In genomic region chr12:108686463-108686862, GRCm38 (mm10) we compare ENCODE assay signal across 11 mouse cellular contexts. TPM values are rescaled to one million over a fixed set of nuclear protein-coding genes. Genes with fewer than 3 reads are reported as not detected.
DNase-seq lines count a peak whose midpoint lies in the region; ATAC-seq lines count a peak whose summit lies in the region.
"Had no signal": no experiment of that assay in that cellular context is flagged by ENCODE, and none has a peak within 500 bp of the region (broad histone marks: within the 10 kb centered on the region; RNA-seq: fewer than 3 reads in every experiment).

No protein-coding gene starts in this region.

- H3K9me3 ChIP-seq in hindbrain, embryonic 13.5 days, result no peaks in the 10 kb centered on the region
- no peaks in the 10 kb centered on the region for H3K9me3 ChIP-seq in hindbrain, embryonic 12.5 days (replicated peaks)
- no peaks in the 10 kb centered on the region for H3K9me3 ChIP-seq in liver, embryonic 12.5 days (replicated peaks)
- H3K9me3 ChIP-seq: liver, embryonic 15.5 days; midbrain, embryonic 15.5 days had no signal

- peaks cover 69% of the 10 kb centered on the region for H3K36me3 ChIP-seq in hindbrain, embryonic 13.5 days
- H3K36me3 ChIP-seq in hindbrain, embryonic 12.5 days, result peaks cover 80% of the 10 kb centered on the region
- peaks cover 27% of the 10 kb centered on the region for H3K36me3 ChIP-seq in liver, embryonic 12.5 days
- H3K36me3 ChIP-seq: liver, embryonic 15.5 days had no signal

- H3K4me2 ChIP-seq in hindbrain, embryonic 13.5 days, result no peak overlapping the region
- no peak overlapping the region for H3K4me2 ChIP-seq in hindbrain, embryonic 12.5 days (replicated peaks)
- no peak overlapping the region for H3K4me2 ChIP-seq in liver, embryonic 12.5 days
- H3K4me2 ChIP-seq: liver, embryonic 15.5 days; midbrain, embryonic 15.5 days had no signal

- H3K27ac ChIP-seq in hindbrain, embryonic 13.5 days, result 0 out of 2 replicates have a peak overlapping the region, but pooled peaks have one; percentile 42
- H3K27ac ChIP-seq in hindbrain, embryonic 12.5 days, result no peak overlapping the region
- no peak overlapping the region for H3K27ac ChIP-seq in liver, embryonic 12.5 days
- H3K27ac ChIP-seq: liver, embryonic 15.5 days; midbrain, embryonic 15.5 days had no signal

- H3K4me3 ChIP-seq in hindbrain, embryonic 13.5 days, result no peak overlapping the region
- H3K4me3 ChIP-seq in hindbrain, embryonic 12.5 days, result no peak overlapping the region
- H3K4me3 ChIP-seq in liver, embryonic 12.5 days, result no peak overlapping the region
- H3K4me3 ChIP-seq: liver, embryonic 15.5 days; midbrain, embryonic 15.5 days had no signal

- H3K4me1 ChIP-seq in hindbrain, embryonic 13.5 days (replicated peaks), result no peaks in the 10 kb centered on the region
- H3K4me1 ChIP-seq in hindbrain, embryonic 12.5 days, result no peaks in the 10 kb centered on the region; the same call in 1 of the 2 replicates
- no peaks in the 10 kb centered on the region for H3K4me1 ChIP-seq in liver, embryonic 12.5 days
- H3K4me1 ChIP-seq: liver, embryonic 15.5 days; midbrain, embryonic 15.5 days had no signal

- DNase-seq in A20 (ENCODE audit: low read depth, low spot score), result peak; percentile 42
- DNase-seq in ZHBTc4 (ENCODE audit: low read depth, low spot score), result peak; percentile 58
- DNase-seq in lung, postnatal 36 days, result peak; percentile 18
- DNase-seq in retina, embryonic 14.5 days (ENCODE audit: low spot score), result no peak

- ATAC-seq in hindbrain, embryonic 13.5 days (ENCODE audit: low FRiP score), result no peak
- no peak for ATAC-seq in hindbrain, embryonic 12.5 days (ENCODE audit: low FRiP score)
- ATAC-seq in liver, embryonic 12.5 days, result no peak
- no peak for ATAC-seq in activated CD4-positive, CD25-positive, alpha-beta regulatory T cell, adult 4 months
- ATAC-seq: midbrain, embryonic 15.5 days had no signal

- 76% methylated on average over 6 of the region's 6 CpGs for WGBS in hindbrain, embryonic 13.5 days
- 86% methylated on average over 6 of the region's 6 CpGs for WGBS in hindbrain, embryonic 12.5 days
- WGBS in liver, embryonic 12.5 days (ENCODE audit: insufficient replicate concordance), result 66% methylated on average over 6 of the region's 6 CpGs

- 0 out of 2 replicates have a peak overlapping the region, but pooled peaks have one; percentile 8 for H3K9ac ChIP-seq in hindbrain, embryonic 13.5 days
- H3K9ac ChIP-seq in hindbrain, embryonic 12.5 days, result no peak overlapping the region
- no peak overlapping the region for H3K9ac ChIP-seq in liver, embryonic 12.5 days
- H3K9ac ChIP-seq: liver, embryonic 15.5 days; midbrain, embryonic 15.5 days had no signal

- no peaks in the 10 kb centered on the region for H3K27me3 ChIP-seq in hindbrain, embryonic 13.5 days
- no peaks in the 10 kb centered on the region for H3K27me3 ChIP-seq in hindbrain, embryonic 12.5 days
- no peaks in the 10 kb centered on the region for H3K27me3 ChIP-seq in liver, embryonic 12.5 days (replicated peaks)
- H3K27me3 ChIP-seq: liver, embryonic 15.5 days; midbrain, embryonic 15.5 days had no signal

RNA-seq across cellular contexts. Expression of gene Degs2, which starts 15.7 kb away (rescaled TPM):
- polyA plus RNA-seq in hindbrain, embryonic 13.5 days (2015; fragmentation: Nextera tagmentation; extraction: Ambion mirVana), result 2.2 and 3.6 TPM in 2 replicates
- polyA plus RNA-seq in hindbrain, embryonic 12.5 days (2016; fragmentation: Nextera tagmentation; extraction: Ambion mirVana), result 1.7 and 2.2 TPM in 2 replicates
- polyA plus RNA-seq in liver, embryonic 12.5 days (2016; fragmentation: Nextera tagmentation; extraction: Ambion mirVana), result 0.15 and 0.42 TPM in 2 replicates
- 1 to 10 TPM; 3.6 to 5.6 TPM for polyA plus RNA-seq in activated CD4-positive, CD25-positive, alpha-beta regulatory T cell, adult 4 months (2017; shearing (Covaris generic))
- polyA plus RNA-seq: spleen, adult 2 months had no signal
